ENCODE assay signal across 9 mouse cellular contexts in the genomic region with DNA sequence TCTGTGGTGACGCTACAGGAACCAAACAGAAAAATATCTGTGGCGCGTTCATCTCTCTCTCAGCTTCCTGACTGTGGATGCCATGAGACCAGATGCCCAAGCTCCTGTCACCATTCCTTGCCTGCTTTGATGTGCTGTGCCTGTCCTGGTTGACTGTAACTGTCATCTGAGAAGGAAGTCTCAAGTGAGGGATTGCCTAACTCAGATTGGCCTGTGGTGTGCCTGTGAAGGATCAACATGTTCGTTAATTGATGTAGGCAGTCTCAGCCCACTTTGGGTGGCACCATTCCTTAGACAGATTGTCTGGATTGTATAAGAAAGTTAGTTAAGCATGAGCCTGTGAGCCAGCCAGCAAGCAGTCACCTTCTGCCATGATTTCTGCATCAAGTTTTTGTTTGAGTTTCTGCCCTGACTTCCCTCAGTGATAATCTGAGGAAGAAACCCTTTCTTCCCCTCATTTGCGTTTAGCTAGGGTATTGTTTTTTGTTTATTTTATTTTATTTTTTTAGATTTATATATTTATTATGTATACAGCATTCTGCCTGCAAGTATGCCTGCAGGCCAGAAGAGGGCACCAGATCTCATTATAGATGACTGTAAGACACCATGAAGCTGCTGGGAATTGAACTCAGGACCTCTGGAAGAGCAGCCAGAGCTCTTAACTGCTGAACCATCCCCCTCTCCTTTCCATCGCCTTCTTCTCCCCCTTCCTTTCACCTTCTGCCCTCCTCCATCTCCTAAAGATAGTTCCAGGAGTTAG. TPM values are rescaled to one million over a fixed set of nuclear protein-coding genes. Genes with fewer than 3 reads are reported as not detected.
A peak's percentile ranks its signal among the peaks of the same experiment; 100 is the strongest.
DNase-seq lines count a peak whose midpoint lies in the region; ATAC-seq and TF ChIP-seq lines count a peak whose summit lies in the region.
"Had no signal": no experiment of that assay in that cellular context is flagged by ENCODE, and none has a peak within 500 bp of the region (broad histone marks: within the 10 kb centered on the region; RNA-seq: fewer than 3 reads in every experiment).

No protein-coding gene starts in this region.

- no peak for TF ChIP-seq POLR2A in limb, embryonic 14.5 days (IDR thresholded peaks at IDR 0.05; ENCODE audit: borderline replicate concordance, extremely low read depth, insufficient read depth, insufficient read length)

- no peak for DNase-seq in heart, postnatal 14 days
- peak; percentile 39 for DNase-seq in thymus, postnatal 4 days
- DNase-seq in thymus, postnatal 25 days, result no peak
- DNase-seq in limb, embryonic 14.5 days (ENCODE audit: low spot score), result no peak
- DNase-seq in ovary, postnatal 10 days (ENCODE audit: low spot score), result no peak
- no peak for DNase-seq in ovary, postnatal 36 days (ENCODE audit: low spot score)
- DNase-seq in lung, postnatal 14 days, result no peak

- H3K27me3 ChIP-seq in heart, embryonic 14.5 days (ENCODE audit: control insufficient read depth, insufficient read depth, low read length), result no peaks in the 10 kb centered on the region
- H3K27me3 ChIP-seq in limb, embryonic 14.5 days (ENCODE audit: control insufficient read depth, insufficient read depth, low read length), result no peaks in the 10 kb centered on the region

- no peak for ATAC-seq in heart, embryonic 14.5 days (ENCODE audit: insufficient number of reproducible peaks, insufficient read depth, low FRiP score, low read depth)
- ATAC-seq in limb, embryonic 14.5 days (ENCODE audit: low FRiP score, low read depth), result no peak

- no peak overlapping the region for H3K4me3 ChIP-seq in heart, embryonic 14.5 days (ENCODE audit: control insufficient read depth in 1 of 2, insufficient read depth in 1 of 2, low read depth in 1 of 2, low read length in 2 of 2)
- H3K4me3 ChIP-seq in limb, embryonic 14.5 days (replicated peaks; ENCODE audit: low read length), result no peak overlapping the region
- H3K4me3 ChIP-seq: myocyte had no signal

- no peak overlapping the region for H3K9ac ChIP-seq in heart, embryonic 14.5 days (ENCODE audit: low read length)
- H3K9ac ChIP-seq in limb, embryonic 14.5 days (ENCODE audit: low read depth, low read length, severe bottlenecking), result no peak overlapping the region

- peaks cover 7 to 10% of the 10 kb centered on the region in 2 experiments for H3K4me1 ChIP-seq in heart, embryonic 14.5 days (ENCODE audit: control insufficient read depth in 2 of 2, insufficient read depth in 2 of 2, low read length in 2 of 2)
- no peaks in the 10 kb centered on the region for H3K4me1 ChIP-seq in limb, embryonic 14.5 days (ENCODE audit: control insufficient read depth, insufficient read depth, low read length)

- no peak overlapping the region for H3K4me2 ChIP-seq in heart, embryonic 14.5 days (ENCODE audit: low read length)
- H3K4me2 ChIP-seq in limb, embryonic 14.5 days (replicated peaks; ENCODE audit: low read depth, low read length, severe bottlenecking), result no peak overlapping the region

- intact Hi-C loops in heart, postnatal 14 days (cut with DNase I), result loop anchor here (2.0 to 5.0 kb wide), 2 partner anchors 14 to 804 kb away; no protein-coding TSS in a partner anchor

- H3K9me3 ChIP-seq in heart, embryonic 14.5 days (ENCODE audit: control insufficient read depth, low read length), result no peaks in the 10 kb centered on the region
- no peaks in the 10 kb centered on the region for H3K9me3 ChIP-seq in limb, embryonic 14.5 days (ENCODE audit: control insufficient read depth, low read length)

- WGBS in heart, embryonic 14.5 days, result 80% methylated on average over 6 of the region's 6 CpGs
- WGBS in limb, embryonic 14.5 days, result 85% methylated on average over 6 of the region's 6 CpGs

- no peaks in the 10 kb centered on the region for H3K36me3 ChIP-seq in heart, embryonic 14.5 days (ENCODE audit: control insufficient read depth, insufficient read depth, low read length)
- no peaks in the 10 kb centered on the region for H3K36me3 ChIP-seq in limb, embryonic 14.5 days (ENCODE audit: control insufficient read depth, insufficient read depth, low read length)

- peak overlapping the region; percentile 70 to 80 for H3K27ac ChIP-seq in heart, embryonic 14.5 days (replicated peaks in 1 of 2; ENCODE audit: control insufficient read depth in 1 of 2, insufficient read depth in 1 of 2, low read depth in 2 of 2, low read length in 2 of 2)
- 0 out of 2 replicates have a peak overlapping the region, but pooled peaks have one; percentile 6 for H3K27ac ChIP-seq in limb, embryonic 14.5 days (replicated peaks; ENCODE audit: low read depth, low read length)

RNA-seq across cellular contexts. Expression of a gene that starts 14.3 kb away (rescaled TPM):
- 2.0 and 4.2 TPM in 2 replicates for polyA plus RNA-seq in heart, embryonic 14.5 days (2014; fragmentation: Nextera tagmentation; extraction: Ambion mirVana)
- 1 to 10 TPM; 3.1 to 3.9 TPM for total RNA-seq in heart, postnatal 14 days (2021)
- polyA plus RNA-seq in limb, embryonic 14.5 days (2012; rRNA removed), result 3.2 and 3.8 TPM in 2 replicates
- polyA plus RNA-seq in limb, embryonic 14.5 days (2014; fragmentation: Nextera tagmentation; extraction: Ambion mirVana), result 2.2 and 2.7 TPM in 2 replicates

RNA-seq across cellular contexts. Expression of a gene that starts 55.5 kb away (rescaled TPM):
- 92.4 and 97.7 TPM in 2 replicates for polyA plus RNA-seq in heart, embryonic 14.5 days (2014; fragmentation: Nextera tagmentation; extraction: Ambion mirVana)
- total RNA-seq in heart, postnatal 14 days (2021), result 10 to 100 TPM; 74.0 to 74.1 TPM
- 108 and 122 TPM in 2 replicates for polyA plus RNA-seq in limb, embryonic 14.5 days (2012; rRNA removed)
- 137 and 146 TPM in 2 replicates for polyA plus RNA-seq in limb, embryonic 14.5 days (2014; fragmentation: Nextera tagmentation; extraction: Ambion mirVana)
